Mouse (Mus musculus) bone marrow, adult 2 months (tissue): ENCODE data around the gene Klk11. TPM values are rescaled to one million over a fixed set of nuclear protein-coding genes. Genes with fewer than 3 reads are reported as not detected.

Source experiments
- H3K27ac ChIP-seq: fragments of 200-500 bp; 2 replicates; pipeline ENCODE4 v1.5.1; 2012; ENCODE audit warnings: low read depth, mild to moderate bottlenecking, control low read depth, inconsistent platforms, low read length; ENCODE audit not compliant: control insufficient read depth, poor library complexity, insufficient read depth
- H3K4me1 ChIP-seq: fragments of 200-500 bp; 2 replicates; pipeline ENCODE4 v1.6.1; 2011; ENCODE audit warnings: low read length; ENCODE audit not compliant: control insufficient read depth, insufficient read depth
- H3K4me3 ChIP-seq: fragments of 200-500 bp; replicated peaks from 2 replicates; pipeline ENCODE3; 2011; ENCODE audit warnings: mild to moderate bottlenecking, low read depth, low read length, control low read depth; ENCODE audit not compliant: control insufficient read depth
- CTCF ChIP-seq: fragments of 200-500 bp; IDR thresholded peaks from 2 replicates; pipeline ENCODE4 v1.5.1; 2011; ENCODE audit warnings: low read length, control low read depth; ENCODE audit not compliant: control insufficient read depth, insufficient read depth
- POLR2A ChIP-seq: fragments of 200-500 bp; IDR thresholded peaks from 2 replicates; pipeline ENCODE4 v1.6.1; 2011; ENCODE audit warnings: low read depth, mild to moderate bottlenecking, control low read depth, low read length, borderline replicate concordance; ENCODE audit not compliant: control insufficient read depth
- WGBS: fragments of 180-500 bp; shearing (Covaris S2); methylation state at CpG from one replicate; pipeline ENCODE4 v1.1.7; 2018; 5-methylcytosine and 5-hydroxymethylcytosine counted together
- polyA plus RNA-seq: library from polyadenylated mRNA; stranded (reverse); fragments of >200 nt; gene quantifications from 2 replicates; pipeline ENCODE4 v1.2.4, GENCODE M21; 2011; ENCODE audit warnings: low replicate concordance; ENCODE audit not compliant: missing spikeins, insufficient read depth, insufficient read length

The Klk11 gene
- polyA plus RNA-seq, 1 experiment: not detected

GRCm38 (mm10) chr7:43799876-43800275 lies 25.5 kb downstream of the Klk11 start:
- no peak overlapping the region for H3K4me3 ChIP-seq
- WGBS: 73% methylated on average over 7 of the region's 7 CpGs
- H3K27ac ChIP-seq: no peak overlapping the region
- TF ChIP-seq CTCF (no peak), POLR2A (no peak)
- no peaks in the 10 kb centered on the region; the same call in 1 of the 2 replicates for H3K4me1 ChIP-seq

- no peak for TF ChIP-seq POLR2A
- H3K4me1 ChIP-seq: no peaks in the 10 kb centered on the region
- WGBS: 62% methylated on average over 5 of the region's 5 CpGs
- H3K4me3 ChIP-seq: no peak within 1 kb of the TSS
- H3K27ac ChIP-seq: no peak within 1 kb of the TSS
Measured at GRCm38 (mm10) chr7:43810994-43811393, 36.6 kb downstream of the Klk11 start, which contains the start of gene Klk7. Gene Klk7 (plus strand): TSS chr7:43811294.

DNA sequence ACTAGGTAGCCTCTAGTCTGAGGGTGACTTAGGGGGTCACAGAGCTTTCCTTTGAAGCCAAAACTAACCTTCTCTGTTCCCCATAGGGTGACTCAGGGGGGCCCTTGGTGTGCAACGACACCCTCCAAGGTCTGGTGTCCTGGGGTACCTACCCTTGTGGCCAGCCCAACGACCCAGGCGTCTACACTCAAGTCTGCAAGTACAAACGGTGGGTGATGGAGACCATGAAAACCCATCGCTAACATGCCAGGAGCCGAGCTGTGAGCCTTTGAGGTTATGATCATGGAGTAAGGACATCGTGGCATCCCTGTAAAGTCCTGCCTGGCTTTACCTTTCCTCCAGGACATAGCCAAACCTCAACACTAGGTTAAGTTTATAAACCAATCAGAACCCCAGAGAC lies 40.8 kb downstream of the Klk11 start:
- Histone ChIP-seq H3K27ac (no peak overlapping the region), H3K4me1 (no peaks in the 10 kb centered on the region), H3K4me3 (no peak overlapping the region)
- TF ChIP-seq POLR2A (no peak), CTCF (no peak)
- 85% methylated on average over 7 of the region's 7 CpGs for WGBS

- no peaks in the 10 kb centered on the region for H3K4me1 ChIP-seq
- H3K4me3 ChIP-seq: no peak overlapping the region
- TF ChIP-seq CTCF: no peak
- no peak for TF ChIP-seq POLR2A
- H3K27ac ChIP-seq: no peak overlapping the region
Measured at GRCm38 (mm10) chr7:43816746-43817145, 42.3 kb downstream of the Klk11 start.

- 79% methylated on average over 7 of the region's 7 CpGs for WGBS
- no peak for TF ChIP-seq POLR2A
- no peak for TF ChIP-seq CTCF
- no peak overlapping the region for H3K4me3 ChIP-seq
- H3K27ac ChIP-seq: no peak overlapping the region
- no peaks in the 10 kb centered on the region for H3K4me1 ChIP-seq
Measured at GRCm38 (mm10) chr7:43821581-43821980, 47.2 kb downstream of the Klk11 start.

DNA sequence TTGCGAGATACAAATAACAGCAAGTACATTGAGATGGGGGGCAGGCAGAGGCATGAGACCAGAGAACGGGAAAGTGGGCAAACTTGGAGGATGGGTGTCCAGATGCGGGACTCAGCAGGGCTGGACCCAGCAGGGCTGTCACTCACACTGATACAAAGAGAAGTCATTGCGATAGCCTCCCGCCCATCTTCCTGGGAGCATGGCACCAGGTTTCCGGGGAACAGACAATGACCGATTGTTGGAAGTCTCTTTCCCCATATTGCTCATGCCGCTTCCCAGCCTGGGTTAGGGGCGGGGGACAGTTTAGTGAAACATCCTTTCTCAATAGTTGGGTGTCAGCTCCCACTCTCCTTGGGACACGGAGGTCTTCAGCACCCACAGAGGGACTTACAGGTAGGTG lies 49.8 kb downstream of the Klk11 start, which contains the start of gene Klk6:
Klk6 (plus strand) TSS at position 301 of the 400 bp plus-strand sequence.
- no peak for TF ChIP-seq POLR2A
- no peak for TF ChIP-seq CTCF
- Histone ChIP-seq H3K27ac (no peak within 1 kb of the TSS), H3K4me1 (no peaks in the 10 kb centered on the region), H3K4me3 (no peak within 1 kb of the TSS)
- WGBS: 81% methylated on average over 10 of the region's 10 CpGs

GRCm38 (mm10) chr7:43826056-43826455 lies 51.7 kb downstream of the Klk11 start:
- H3K4me3 ChIP-seq: no peak overlapping the region
- 69% methylated on average over 5 of the region's 5 CpGs for WGBS
- no peak for TF ChIP-seq POLR2A
- TF ChIP-seq CTCF: no peak
- no peak overlapping the region for H3K27ac ChIP-seq
- no peaks in the 10 kb centered on the region for H3K4me1 ChIP-seq

DNA sequence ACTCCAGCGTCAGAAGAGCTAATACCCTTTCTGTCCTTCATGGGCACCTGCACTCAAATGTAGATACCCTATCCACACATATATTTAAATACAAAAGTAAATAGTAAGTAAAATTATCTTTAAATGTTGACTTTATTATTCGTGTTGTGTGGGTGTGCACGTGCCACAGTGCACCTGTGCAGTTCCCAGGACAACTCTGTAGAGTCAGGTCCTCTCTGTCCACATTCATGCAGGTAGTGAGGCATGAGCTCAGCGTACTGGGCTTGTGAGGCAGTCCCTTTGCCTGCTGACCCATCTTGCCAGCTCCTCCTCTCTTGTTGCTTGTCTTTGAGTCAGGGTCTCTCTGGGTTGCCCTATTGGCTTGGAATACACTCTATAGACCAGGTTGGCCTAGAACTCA lies 53.3 kb downstream of the Klk11 start:
- TF ChIP-seq CTCF (no peak), POLR2A (no peak)
- WGBS: 74% methylated on average over 4 of the region's 4 CpGs
- Histone ChIP-seq H3K27ac (no peak overlapping the region), H3K4me1 (no peaks in the 10 kb centered on the region), H3K4me3 (no peak overlapping the region)

Other genes starting within 250 kb of the Klk11 start
- 14.2 and 48.4 TPM in 2 replicates for gene Cd33, start 230.2 kb upstream of the Klk11 start, polyA plus RNA-seq
- 1.3 and 2.9 TPM in 2 replicates for gene Zfp658, start 212.3 kb upstream of the Klk11 start, polyA plus RNA-seq
- gene Zfp719, start 195.0 kb upstream of the Klk11 start, polyA plus RNA-seq: 1.7 TPM in 2 replicates
- 1.6 TPM in 1 of 2 replicates, not detected in the other for gene Zfp819, start 167.4 kb upstream of the Klk11 start, polyA plus RNA-seq
- gene Ceacam18, start 139.9 kb upstream of the Klk11 start, polyA plus RNA-seq: not detected in 2 replicates
- gene Siglece, start 114.4 kb upstream of the Klk11 start, polyA plus RNA-seq: 14.5 and 24.2 TPM in 2 replicates
- gene Ctu1, start 102.6 kb upstream of the Klk11 start, polyA plus RNA-seq: 2.4 and 3.6 TPM in 2 replicates
- gene Klk14, start 84.2 kb upstream of the Klk11 start, polyA plus RNA-seq: not detected in 2 replicates
- gene Klk13, start 62.0 kb upstream of the Klk11 start, polyA plus RNA-seq: not detected in 2 replicates
- not detected in 2 replicates for gene Klk12, start 5.7 kb upstream of the Klk11 start, polyA plus RNA-seq
- gene Klk10, start 6.4 kb downstream of the Klk11 start, polyA plus RNA-seq: not detected in 2 replicates
- not detected in 2 replicates for gene Klk9, start 17.3 kb downstream of the Klk11 start, polyA plus RNA-seq
- 0.92 and 2.3 TPM in 2 replicates for gene Klk8, start 23.0 kb downstream of the Klk11 start, polyA plus RNA-seq
- gene Klk7, start 36.7 kb downstream of the Klk11 start, polyA plus RNA-seq: not detected in 2 replicates
- gene Klk6, start 49.9 kb downstream of the Klk11 start, polyA plus RNA-seq: not detected in 2 replicates
- gene Klk5, start 67.4 kb downstream of the Klk11 start, polyA plus RNA-seq: not detected in 2 replicates
- not detected in 2 replicates for gene Klk4, start 106.6 kb downstream of the Klk11 start, polyA plus RNA-seq
- not detected in 2 replicates for gene Klk15, start 159.1 kb downstream of the Klk11 start, polyA plus RNA-seq
- gene Klk1b8, start 176.1 kb downstream of the Klk11 start, polyA plus RNA-seq: not detected in 2 replicates
- not detected in 2 replicates for gene Klk1b1, start 192.1 kb downstream of the Klk11 start, polyA plus RNA-seq
- not detected in 2 replicates for gene Klk1b9, start 201.5 kb downstream of the Klk11 start, polyA plus RNA-seq
- gene Klk1b11, start 221.3 kb downstream of the Klk11 start, polyA plus RNA-seq: not detected in 2 replicates
- gene Klk1b26, start 237.6 kb downstream of the Klk11 start, polyA plus RNA-seq: not detected in 2 replicates